Mouse (Mus musculus): Measurements from ENCODE around the gene Hoxd4. TPM values are rescaled to one million over a fixed set of nuclear protein-coding genes. Genes with fewer than 3 reads are reported as not detected.

Gene Hoxd4
- polyA plus RNA-seq, 1 experiment from 2014 or later: not detected

GRCm38 (mm10) chr2:74680561-74681398, 30.9 kb upstream of the Hoxd4 start:
- Histone ChIP-seq H3K27me3 (peaks cover 100% of the 10 kb centered on the region), H3K4me3 (no peak overlapping the region), H3K4me1 (peaks cover 22% of the 10 kb centered on the region), H3K9me3 (no peaks in the 10 kb centered on the region), H3K27ac (no peak overlapping the region), H3K4me2 (no peak overlapping the region), H3K36me3 (no peaks in the 10 kb centered on the region), H3K9ac (no peak overlapping the region)
- ATAC-seq (ENCODE audit: insufficient number of reproducible peaks, insufficient read depth, low FRiP score, low TSS enrichment, low read depth): no peak
- WGBS: 2% methylated on average over 21 of the region's 21 CpGs

- Histone ChIP-seq H3K4me1 (peaks cover 22% of the 10 kb centered on the region), H3K27me3 (peaks cover 98% of the 10 kb centered on the region), H3K4me2 (peak overlapping the region; percentile 49), H3K4me3 (peak overlapping the region; percentile 26), H3K9me3 (no peaks in the 10 kb centered on the region), H3K27ac (no peak overlapping the region), H3K9ac (no peak overlapping the region), H3K36me3 (no peaks in the 10 kb centered on the region)
- ATAC-seq (ENCODE audit: insufficient number of reproducible peaks, insufficient read depth, low FRiP score, low TSS enrichment, low read depth): no peak
- WGBS: under 1% methylated on average over 76 of the region's 78 CpGs
These were observed 29.9 kb upstream of the Hoxd4 start for GRCm38 (mm10) chr2:74681594-74682531.

GRCm38 (mm10) chr2:74682796-74683195, 28.9 kb upstream of the Hoxd4 start:
- Histone ChIP-seq H3K27me3 (peaks cover 98% of the 10 kb centered on the region), H3K4me3 (peak overlapping the region; percentile 26), H3K27ac (no peak overlapping the region), H3K36me3 (no peaks in the 10 kb centered on the region), H3K9ac (no peak overlapping the region), H3K4me2 (peak overlapping the region; percentile 49), H3K4me1 (peaks cover 22% of the 10 kb centered on the region), H3K9me3 (no peaks in the 10 kb centered on the region)
- ATAC-seq (ENCODE audit: insufficient number of reproducible peaks, insufficient read depth, low FRiP score, low TSS enrichment, low read depth): no peak
- under 1% methylated on average over 41 of the region's 51 CpGs for WGBS

GRCm38 (mm10) chr2:74683471-74683951, 28.2 kb upstream of the Hoxd4 start:
- H3K4me3 ChIP-seq: no peak overlapping the region
- peaks cover 98% of the 10 kb centered on the region for H3K27me3 ChIP-seq
- ATAC-seq (ENCODE audit: insufficient number of reproducible peaks, insufficient read depth, low FRiP score, low TSS enrichment, low read depth): no peak
- peaks cover 22% of the 10 kb centered on the region for H3K4me1 ChIP-seq
- WGBS: 2% methylated on average over 18 of the region's 18 CpGs
- no peaks in the 10 kb centered on the region for H3K36me3 ChIP-seq
- no peak overlapping the region for H3K4me2 ChIP-seq
- H3K9me3 ChIP-seq: no peaks in the 10 kb centered on the region
- H3K9ac ChIP-seq: no peak overlapping the region
- H3K27ac ChIP-seq: no peak overlapping the region

- Histone ChIP-seq H3K27me3 (peaks cover 98% of the 10 kb centered on the region), H3K4me2 (no peak overlapping the region)
These were observed 27.6 kb upstream of the Hoxd4 start for GRCm38 (mm10) chr2:74684106-74684505.

GRCm38 (mm10) chr2:74685059-74685603, 26.6 kb upstream of the Hoxd4 start:
- no peak overlapping the region for H3K4me2 ChIP-seq
- H3K4me1 ChIP-seq: peaks cover 15% of the 10 kb centered on the region
- H3K27ac ChIP-seq: no peak overlapping the region
- H3K9me3 ChIP-seq: no peaks in the 10 kb centered on the region
- H3K9ac ChIP-seq: no peak overlapping the region
- H3K27me3 ChIP-seq: peaks cover 98% of the 10 kb centered on the region
- ATAC-seq (ENCODE audit: insufficient number of reproducible peaks, insufficient read depth, low FRiP score, low TSS enrichment, low read depth): no peak
- WGBS: 8% methylated on average over 4 of the region's 4 CpGs
- no peaks in the 10 kb centered on the region for H3K36me3 ChIP-seq
- no peak overlapping the region for H3K4me3 ChIP-seq

More at GRCm38 (mm10) chr2:74684106-74684505, 27.6 kb upstream of the Hoxd4 start:
- Histone ChIP-seq H3K36me3 (no peaks in the 10 kb centered on the region), H3K27ac (no peak overlapping the region), H3K9ac (no peak overlapping the region), H3K4me3 (no peak overlapping the region), H3K4me1 (peaks cover 22% of the 10 kb centered on the region), H3K9me3 (no peaks in the 10 kb centered on the region)
- no peak for ATAC-seq (ENCODE audit: insufficient number of reproducible peaks, insufficient read depth, low FRiP score, low TSS enrichment, low read depth)
- WGBS: under 1% methylated on average over 12 of the region's 12 CpGs

- no peak overlapping the region for H3K4me3 ChIP-seq
- no peaks in the 10 kb centered on the region for H3K9me3 ChIP-seq
- H3K36me3 ChIP-seq: no peaks in the 10 kb centered on the region
- 4% methylated on average over 17 of the region's 17 CpGs for WGBS
- peaks cover 15% of the 10 kb centered on the region for H3K4me1 ChIP-seq
- ATAC-seq (ENCODE audit: insufficient number of reproducible peaks, insufficient read depth, low FRiP score, low TSS enrichment, low read depth): no peak
- no peak overlapping the region for H3K4me2 ChIP-seq
- H3K27me3 ChIP-seq: peaks cover 94% of the 10 kb centered on the region
- no peak overlapping the region for H3K27ac ChIP-seq
- H3K9ac ChIP-seq: no peak overlapping the region
These were observed 25.3 kb upstream of the Hoxd4 start for GRCm38 (mm10) chr2:74686301-74686987.

- no peaks in the 10 kb centered on the region for H3K9me3 ChIP-seq
- H3K27me3 ChIP-seq: peaks cover 94% of the 10 kb centered on the region
- no peak overlapping the region for H3K27ac ChIP-seq
- no peak for ATAC-seq (ENCODE audit: insufficient number of reproducible peaks, insufficient read depth, low FRiP score, low TSS enrichment, low read depth)
- H3K4me2 ChIP-seq: no peak overlapping the region
- H3K36me3 ChIP-seq: no peaks in the 10 kb centered on the region
- H3K9ac ChIP-seq: no peak overlapping the region
- H3K4me3 ChIP-seq: no peak overlapping the region
- peaks cover 9% of the 10 kb centered on the region for H3K4me1 ChIP-seq
- under 1% methylated on average over 27 of the region's 27 CpGs for WGBS
These were observed 24.6 kb upstream of the Hoxd4 start for GRCm38 (mm10) chr2:74686988-74687697.

- under 1% methylated on average over 31 of the region's 31 CpGs for WGBS
These were observed 23.8 kb upstream of the Hoxd4 start for GRCm38 (mm10) chr2:74687698-74688555.

More at GRCm38 (mm10) chr2:74687698-74688555, 23.8 kb upstream of the Hoxd4 start:
- Histone ChIP-seq H3K36me3 (no peaks in the 10 kb centered on the region), H3K9ac (no peak overlapping the region), H3K27ac (no peak overlapping the region), H3K27me3 (peaks cover 94% of the 10 kb centered on the region), H3K4me3 (no peak overlapping the region), H3K9me3 (no peaks in the 10 kb centered on the region), H3K4me1 (peaks cover 2% of the 10 kb centered on the region), H3K4me2 (no peak overlapping the region)
- ATAC-seq (ENCODE audit: insufficient number of reproducible peaks, insufficient read depth, low FRiP score, low TSS enrichment, low read depth): no peak
